ENCODE assay signal across 11 mouse cellular contexts in the genomic region with DNA sequence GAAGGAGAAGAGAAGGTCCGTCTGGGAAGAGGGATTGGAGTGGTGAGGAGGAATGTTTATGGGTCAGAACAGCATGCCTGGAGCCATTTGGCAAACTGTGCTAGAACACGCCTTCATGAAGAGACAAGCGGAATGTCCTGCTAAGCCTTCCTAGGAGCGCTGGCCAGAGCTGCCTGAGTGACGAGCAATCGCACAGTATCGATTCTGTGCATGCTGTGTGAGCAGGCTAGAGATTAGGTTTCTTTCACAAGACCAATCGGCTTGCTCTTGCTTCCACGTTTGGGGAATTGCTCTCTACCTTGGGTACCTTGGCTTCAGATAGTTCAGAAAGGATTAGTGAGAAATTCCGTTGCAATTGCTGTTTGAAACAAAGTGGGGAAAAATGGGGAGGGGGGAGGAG. TPM values are rescaled to one million over a fixed set of nuclear protein-coding genes. Genes with fewer than 3 reads are reported as not detected.
DNase-seq lines count a peak whose midpoint lies in the region; ATAC-seq and TF ChIP-seq lines count a peak whose summit lies in the region.
"Had no signal": no experiment of that assay in that cellular context is flagged by ENCODE, and none has a peak within 500 bp of the region (broad histone marks: within the 10 kb centered on the region; RNA-seq: fewer than 3 reads in every experiment).

No protein-coding gene starts in this region.

- no peak for TF ChIP-seq EP300 in lung, postnatal 0 days (IDR thresholded peaks at IDR 0.05)
- no peak for TF ChIP-seq EP300 in stomach, postnatal 0 days (optimal IDR thresholded peaks at IDR 0.05)

- H3K9me3 ChIP-seq in lung, postnatal 0 days (ENCODE audit: low read length): no peaks in the 10 kb centered on the region
- no peaks in the 10 kb centered on the region for H3K9me3 ChIP-seq in intestine, embryonic 14.5 days (ENCODE audit: control insufficient read depth, low read length)
- H3K9me3 ChIP-seq in stomach, postnatal 0 days (ENCODE audit: control insufficient read depth, low read length): no peaks in the 10 kb centered on the region
- H3K9me3 ChIP-seq: forebrain, embryonic 12.5 days had no signal

- no peaks in the 10 kb centered on the region for H3K27me3 ChIP-seq in lung, postnatal 0 days (replicated peaks; ENCODE audit: insufficient read depth, low read length)
- no peaks in the 10 kb centered on the region for H3K27me3 ChIP-seq in intestine, embryonic 14.5 days (replicated peaks; ENCODE audit: control insufficient read depth, insufficient read depth, low read length)
- no peaks in the 10 kb centered on the region for H3K27me3 ChIP-seq in stomach, postnatal 0 days (ENCODE audit: control insufficient read depth, insufficient read depth, low read length)
- H3K27me3 ChIP-seq: forebrain, embryonic 12.5 days had no signal

- peak overlapping the region; percentile 51; the same call in 1 of the 2 replicates for H3K27ac ChIP-seq in lung, postnatal 0 days (ENCODE audit: low read length)
- no peak overlapping the region for H3K27ac ChIP-seq in intestine, embryonic 14.5 days (ENCODE audit: low read depth)
- H3K27ac ChIP-seq in stomach, postnatal 0 days (replicated peaks): no peak overlapping the region; the same call in 1 of the 2 replicates
- H3K27ac ChIP-seq: forebrain, embryonic 12.5 days had no signal

- WGBS in lung, postnatal 0 days: 42% methylated on average over 10 of the region's 10 CpGs
- WGBS in intestine, embryonic 14.5 days: 33% methylated on average over 10 of the region's 10 CpGs
- WGBS in stomach, postnatal 0 days: 21% methylated on average over 10 of the region's 10 CpGs

- no peak overlapping the region for H3K4me2 ChIP-seq in lung, postnatal 0 days (replicated peaks; ENCODE audit: low read depth, low read length)
- peak overlapping the region; percentile 26 for H3K4me2 ChIP-seq in intestine, embryonic 14.5 days (ENCODE audit: low read length)
- peak overlapping the region; percentile 17; the same call in 1 of the 2 replicates for H3K4me2 ChIP-seq in stomach, postnatal 0 days (replicated peaks; ENCODE audit: low read depth)
- H3K4me2 ChIP-seq: forebrain, embryonic 12.5 days had no signal

- peak; percentile 31 to 32 for DNase-seq in cerebellum, postnatal 25 days
- no peak for DNase-seq in cerebellum, adult 8-10 months
- peak; percentile 71 for DNase-seq in lung, postnatal 0 days (ENCODE audit: low spot score)
- no peak for DNase-seq in lung, adult 18-20 months
- peak; percentile 53 for DNase-seq in intestine, embryonic 14.5 days (ENCODE audit: low spot score)
- DNase-seq in stomach, postnatal 0 days (ENCODE audit: low spot score): peak; percentile 19
- no peak for DNase-seq in left cerebral cortex, postnatal 14 days (ENCODE audit: low spot score in 2 of 2)
- no peak for DNase-seq in T-cell, adult 2 months (ENCODE audit: low spot score)
- DNase-seq: B cell, adult 2 months had no signal

- no peak overlapping the region for H3K9ac ChIP-seq in lung, postnatal 0 days (replicated peaks; ENCODE audit: low read depth)
- no peak overlapping the region for H3K9ac ChIP-seq in intestine, embryonic 14.5 days (ENCODE audit: low read length)
- H3K9ac ChIP-seq in stomach, postnatal 0 days (ENCODE audit: low read length): no peak overlapping the region
- H3K9ac ChIP-seq: forebrain, embryonic 12.5 days had no signal

- intact Hi-C loops in left cerebral cortex, postnatal 14 days (cut with DNase I): no loop called here

- H3K4me3 ChIP-seq in lung, postnatal 0 days (ENCODE audit: low read depth, low read length): no peak overlapping the region
- H3K4me3 ChIP-seq in intestine, embryonic 14.5 days (ENCODE audit: low read depth, low read length): no peak overlapping the region
- H3K4me3 ChIP-seq in stomach, postnatal 0 days (ENCODE audit: low read depth, low read length): peak overlapping the region; percentile 0; the same call in 1 of the 2 replicates
- H3K4me3 ChIP-seq: forebrain, embryonic 12.5 days had no signal

- peak; percentile 49 for ATAC-seq in lung, postnatal 0 days
- no peak for ATAC-seq in intestine, embryonic 14.5 days (replicated peaks; ENCODE audit: low FRiP score, low TSS enrichment, low read depth)
- ATAC-seq in stomach, postnatal 0 days (ENCODE audit: low FRiP score, low TSS enrichment): no peak; the same call in 1 of the 2 replicates
- ATAC-seq: activated CD4-positive, CD25-positive, alpha-beta regulatory T cell, adult 4 months had no signal

- no peaks in the 10 kb centered on the region for H3K36me3 ChIP-seq in lung, postnatal 0 days (ENCODE audit: insufficient read depth, low read length)
- H3K36me3 ChIP-seq in intestine, embryonic 14.5 days (ENCODE audit: control insufficient read depth, insufficient read depth, low read length): no peaks in the 10 kb centered on the region
- no peaks in the 10 kb centered on the region for H3K36me3 ChIP-seq in stomach, postnatal 0 days (ENCODE audit: control insufficient read depth, insufficient read depth, low read length)
- H3K36me3 ChIP-seq: forebrain, embryonic 12.5 days had no signal

- H3K4me1 ChIP-seq in lung, postnatal 0 days (ENCODE audit: insufficient read depth, low read depth, low read length): no peaks in the 10 kb centered on the region
- H3K4me1 ChIP-seq in intestine, embryonic 14.5 days (replicated peaks; ENCODE audit: control insufficient read depth, insufficient read depth, low read length): peaks cover 10% of the 10 kb centered on the region; the same call in 1 of the 2 replicates
- no peaks in the 10 kb centered on the region for H3K4me1 ChIP-seq in stomach, postnatal 0 days (replicated peaks; ENCODE audit: control insufficient read depth, insufficient read depth)
- H3K4me1 ChIP-seq: forebrain, embryonic 12.5 days had no signal

- no peak for TF ChIP-seq CTCF in lung, postnatal 0 days (IDR thresholded peaks at IDR 0.05)
- no peak for TF ChIP-seq CTCF in stomach, postnatal 0 days (IDR thresholded peaks at IDR 0.05; ENCODE audit: low read depth)

RNA-seq across cellular contexts. Expression of a gene that starts 35.2 kb away (rescaled TPM):
- 217 and 260 TPM in 2 replicates for polyA plus RNA-seq in lung, postnatal 0 days (2015; fragmentation: Nextera tagmentation; extraction: Ambion mirVana)
- polyA plus RNA-seq in intestine, embryonic 14.5 days (2014; fragmentation: Nextera tagmentation; extraction: Ambion mirVana): 66.9 and 67.4 TPM in 2 replicates
- 143 TPM in 2 replicates for polyA plus RNA-seq in stomach, postnatal 0 days (2015; fragmentation: Nextera tagmentation; extraction: Ambion mirVana)
- total RNA-seq in left cerebral cortex, postnatal 14 days (2021): 10 to 100 TPM; 14.0 to 16.3 TPM

Comparison
In these comparisons a context has a peak if more than half of its experiments do, and no peak if none do; other contexts are left out.
1. DNase-seq: peak in cerebellum, postnatal 25 days (2 of 2), lung, postnatal 0 days (single experiment), intestine, embryonic 14.5 days (single experiment) and stomach, postnatal 0 days (single experiment); none in cerebellum, adult 8-10 months (single experiment), lung, adult 18-20 months (0 of 2), left cerebral cortex, postnatal 14 days (0 of 2) and T-cell, adult 2 months (single experiment).